Mouse (Mus musculus) forebrain, embryonic 12.5 days (tissue): Measurements from ENCODE around the gene Atp1a4. TPM values are rescaled to one million over a fixed set of nuclear protein-coding genes. Genes with fewer than 3 reads are reported as not detected.

ENCODE experiments used
- ATAC-seq: fragments of 200-750 bp; cut with Nextera tagmentation; 2 replicates; pipeline ENCODE4 v1.8.0; 2017; ENCODE audit warnings: moderate TSS enrichment; ENCODE audit not compliant: low FRiP score
- H3K27ac ChIP-seq: fragments of 300-500 bp; sonication (generic); 2 replicates; pipeline ENCODE4 v1.5.1; 2016; ENCODE audit warnings: mild to moderate bottlenecking
- H3K27me3 ChIP-seq: fragments of 300-500 bp; sonication (generic); 2 replicates; pipeline ENCODE4 v1.6.1; 2016; ENCODE audit warnings: mild to moderate bottlenecking
- H3K36me3 ChIP-seq: fragments of 300-500 bp; sonication (generic); replicated peaks from 2 replicates; pipeline ENCODE4 v1.6.1; 2016; ENCODE audit warnings: mild to moderate bottlenecking
- H3K4me1 ChIP-seq: fragments of 300-500 bp; sonication (generic); 2 replicates; pipeline ENCODE4 v1.6.1; 2016
- H3K4me2 ChIP-seq: fragments of 300-500 bp; sonication (generic); 2 replicates; pipeline ENCODE4 v1.6.1; 2016; ENCODE audit warnings: mild to moderate bottlenecking, moderate library complexity
- H3K4me3 ChIP-seq: fragments of 300-500 bp; sonication (generic); replicated peaks from 2 replicates; pipeline ENCODE4 v1.5.1; 2016; ENCODE audit warnings: mild to moderate bottlenecking
- H3K9ac ChIP-seq: fragments of 300-500 bp; sonication (generic); 2 replicates; pipeline ENCODE4 v1.6.1; 2016; ENCODE audit warnings: mild to moderate bottlenecking
- H3K9me3 ChIP-seq: fragments of 300-500 bp; sonication (generic); 2 replicates; pipeline ENCODE4 v1.6.1; 2016
- WGBS: fragments of 180-500 bp; shearing (Covaris S2); methylation state at CpG from one replicate; pipeline ENCODE4 v1.1.7; 2016; 5-methylcytosine and 5-hydroxymethylcytosine counted together
- polyA plus RNA-seq: library from polyadenylated mRNA; unstranded; fragments of >200 nt; fragmentation: Nextera tagmentation; extraction: Ambion mirVana; gene quantifications from 2 replicates; pipeline ENCODE4 v1.2.1, GENCODE M21; 2016

Atp1a4 gene
- polyA plus RNA-seq, 1 experiment from 2014 or later: 0.06 TPM

DNA sequence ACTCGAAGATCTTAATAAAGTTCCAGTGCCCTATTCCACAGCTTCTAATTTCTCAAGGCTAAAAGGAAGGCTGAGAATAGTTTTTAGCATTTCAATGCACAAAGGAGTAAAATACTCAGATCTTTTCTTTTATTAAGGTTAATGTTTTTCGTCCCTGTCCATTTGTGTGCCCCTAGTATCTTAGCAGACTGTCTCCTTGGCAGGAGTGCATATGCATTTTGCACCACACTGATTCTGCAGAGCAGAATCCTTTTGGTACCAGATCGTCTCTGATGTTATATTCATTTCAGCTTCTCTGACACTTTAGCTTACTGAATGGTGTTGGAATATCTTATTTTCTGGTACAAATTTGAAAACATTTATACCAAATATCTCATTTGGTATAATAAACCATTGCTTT, 76.4 kb downstream of the Atp1a4 start:
- H3K4me2 ChIP-seq: no peak overlapping the region
- peaks cover 61% of the 10 kb centered on the region for H3K36me3 ChIP-seq
- H3K4me3 ChIP-seq: no peak overlapping the region
- ATAC-seq: no peak
- WGBS: 95% methylated on average over 3 of the region's 3 CpGs
- H3K9ac ChIP-seq: no peak overlapping the region
- no peaks in the 10 kb centered on the region for H3K4me1 ChIP-seq
- no peaks in the 10 kb centered on the region for H3K27me3 ChIP-seq
- no peaks in the 10 kb centered on the region for H3K9me3 ChIP-seq
- no peak overlapping the region for H3K27ac ChIP-seq

DNA sequence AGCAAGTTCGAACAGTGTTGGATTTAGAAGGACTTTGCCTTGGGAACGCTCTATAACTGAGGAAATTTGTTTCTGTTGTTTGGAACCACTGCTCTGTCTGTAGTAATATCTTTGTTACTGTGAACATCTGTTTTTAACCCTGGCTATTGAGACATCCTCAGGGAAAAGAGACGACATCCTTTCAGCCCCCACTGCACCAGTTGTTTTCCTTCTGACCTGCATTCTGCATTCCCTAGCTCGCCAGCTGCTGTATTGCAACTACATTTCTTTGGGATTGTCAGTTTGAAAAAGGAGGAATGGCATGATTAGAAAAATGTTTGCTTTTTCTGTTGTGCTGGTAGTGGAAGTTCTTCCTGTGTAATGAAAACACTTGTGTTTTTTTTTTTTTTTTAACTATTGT, 77.3 kb downstream of the Atp1a4 start:
- H3K27ac ChIP-seq: no peak overlapping the region
- WGBS: 85% methylated on average over 4 of the region's 4 CpGs
- H3K4me1 ChIP-seq: no peaks in the 10 kb centered on the region
- H3K4me3 ChIP-seq: no peak overlapping the region
- peaks cover 55% of the 10 kb centered on the region for H3K36me3 ChIP-seq
- no peaks in the 10 kb centered on the region for H3K27me3 ChIP-seq
- no peaks in the 10 kb centered on the region for H3K9me3 ChIP-seq
- no peak overlapping the region for H3K4me2 ChIP-seq
- no peak for ATAC-seq
- no peak overlapping the region for H3K9ac ChIP-seq

DNA sequence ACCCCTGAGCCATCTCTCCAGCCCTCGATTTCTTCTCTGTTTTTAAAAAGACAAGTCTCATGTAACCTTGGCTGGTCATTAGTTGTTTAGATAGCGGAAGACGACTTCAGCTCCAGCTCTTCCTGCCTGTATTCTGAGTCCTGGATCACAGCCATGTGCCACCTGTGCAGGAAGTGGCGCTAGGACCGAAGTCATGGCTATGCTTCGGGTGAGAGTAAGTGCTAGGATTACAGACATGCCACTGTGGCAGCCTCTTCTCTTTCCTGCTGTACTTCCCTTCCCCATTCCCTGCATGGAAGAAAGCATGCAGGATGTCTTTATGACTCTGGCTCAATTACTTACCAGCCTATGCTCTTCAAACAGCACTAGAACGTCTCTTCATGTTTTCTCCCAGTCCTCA, 79.1 kb downstream of the Atp1a4 start:
- Histone ChIP-seq H3K27me3 (no peaks in the 10 kb centered on the region), H3K9me3 (no peaks in the 10 kb centered on the region), H3K4me1 (no peaks in the 10 kb centered on the region), H3K4me2 (no peak overlapping the region), H3K36me3 (peaks cover 65% of the 10 kb centered on the region), H3K9ac (no peak overlapping the region), H3K4me3 (no peak overlapping the region), H3K27ac (no peak overlapping the region)
- 82% methylated on average over 7 of the region's 7 CpGs for WGBS
- no peak for ATAC-seq

DNA sequence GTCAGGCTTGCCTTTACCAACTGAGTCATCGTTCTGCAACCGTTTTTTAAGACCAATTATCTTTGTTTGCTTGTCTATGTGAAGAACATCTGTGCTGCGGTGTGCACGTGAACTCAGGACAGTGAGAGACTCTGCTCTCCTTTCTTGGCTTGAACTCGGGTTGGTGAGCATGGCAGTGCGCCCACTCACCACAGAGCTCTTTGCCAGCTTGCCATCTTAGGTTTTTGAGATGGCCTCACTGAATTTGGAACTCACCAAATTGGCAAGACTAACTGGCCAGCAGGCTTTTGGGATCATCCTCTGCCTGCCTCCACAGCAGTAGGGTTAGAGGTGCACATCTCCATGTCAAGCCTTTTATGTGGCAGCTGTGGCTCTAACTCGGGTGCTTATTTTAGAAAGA, 80.4 kb downstream of the Atp1a4 start:
- ATAC-seq: no peak
- 90% methylated on average over 7 of the region's 7 CpGs for WGBS
- Histone ChIP-seq H3K9me3 (no peaks in the 10 kb centered on the region), H3K4me3 (no peak overlapping the region), H3K27ac (no peak overlapping the region), H3K27me3 (no peaks in the 10 kb centered on the region), H3K4me1 (no peaks in the 10 kb centered on the region), H3K36me3 (peaks cover 74% of the 10 kb centered on the region), H3K4me2 (no peak overlapping the region), H3K9ac (no peak overlapping the region)

Other genes starting within 250 kb of the Atp1a4 start
- gene Vangl2, start 230.0 kb downstream of the Atp1a4 start, polyA plus RNA-seq: 61.9 and 63.2 TPM in 2 replicates
- 9.0 and 9.8 TPM in 2 replicates for gene Nhlh1, start 200.8 kb downstream of the Atp1a4 start, polyA plus RNA-seq
- gene Copa, start 175.9 kb downstream of the Atp1a4 start, polyA plus RNA-seq: 199 and 222 TPM in 2 replicates
- 107 and 111 TPM in 2 replicates for gene Ncstn, start 175.6 kb downstream of the Atp1a4 start, polyA plus RNA-seq
- gene Pex19, start 131.7 kb downstream of the Atp1a4 start, polyA plus RNA-seq: 157 and 162 TPM in 2 replicates
- gene Dcaf8, start 110.3 kb downstream of the Atp1a4 start, polyA plus RNA-seq: 139 and 143 TPM in 2 replicates
- 405 and 443 TPM in 2 replicates for gene Pea15a, start 51.6 kb downstream of the Atp1a4 start, polyA plus RNA-seq
- 1.6 and 2.3 TPM in 2 replicates for gene Casq1, start 38.5 kb downstream of the Atp1a4 start, polyA plus RNA-seq
- 122 and 127 TPM in 2 replicates for gene Igsf8, start 3.2 kb upstream of the Atp1a4 start, polyA plus RNA-seq
- 9.5 and 10.8 TPM in 2 replicates for gene Atp1a2, start 39.6 kb upstream of the Atp1a4 start, polyA plus RNA-seq
- 2.5 and 2.8 TPM in 2 replicates for gene Kcnj9, start 70.9 kb upstream of the Atp1a4 start, polyA plus RNA-seq
- gene Kcnj10, start 82.8 kb upstream of the Atp1a4 start, polyA plus RNA-seq: 0.93 and 1.2 TPM in 2 replicates
- gene Pigm, start 118.1 kb upstream of the Atp1a4 start, polyA plus RNA-seq: 10.9 and 11.5 TPM in 2 replicates
- 0.15 TPM in 1 of 2 replicates, not detected in the other for gene Slamf9, start 216.9 kb upstream of the Atp1a4 start, polyA plus RNA-seq
- 102 TPM in 2 replicates for gene Igsf9, start 223.4 kb upstream of the Atp1a4 start, polyA plus RNA-seq
- 40.0 and 45.7 TPM in 2 replicates for gene Tagln2, start 241.6 kb upstream of the Atp1a4 start, polyA plus RNA-seq